Mouse (Mus musculus): ENCODE measurements at regions not wholly inside any gene's neighbourhood (a gene's known extent, or its start where the extent isn't known, plus 50 kb on each side); places are given as distances from the start of the nearest gene placed in this dataset.

DNA sequence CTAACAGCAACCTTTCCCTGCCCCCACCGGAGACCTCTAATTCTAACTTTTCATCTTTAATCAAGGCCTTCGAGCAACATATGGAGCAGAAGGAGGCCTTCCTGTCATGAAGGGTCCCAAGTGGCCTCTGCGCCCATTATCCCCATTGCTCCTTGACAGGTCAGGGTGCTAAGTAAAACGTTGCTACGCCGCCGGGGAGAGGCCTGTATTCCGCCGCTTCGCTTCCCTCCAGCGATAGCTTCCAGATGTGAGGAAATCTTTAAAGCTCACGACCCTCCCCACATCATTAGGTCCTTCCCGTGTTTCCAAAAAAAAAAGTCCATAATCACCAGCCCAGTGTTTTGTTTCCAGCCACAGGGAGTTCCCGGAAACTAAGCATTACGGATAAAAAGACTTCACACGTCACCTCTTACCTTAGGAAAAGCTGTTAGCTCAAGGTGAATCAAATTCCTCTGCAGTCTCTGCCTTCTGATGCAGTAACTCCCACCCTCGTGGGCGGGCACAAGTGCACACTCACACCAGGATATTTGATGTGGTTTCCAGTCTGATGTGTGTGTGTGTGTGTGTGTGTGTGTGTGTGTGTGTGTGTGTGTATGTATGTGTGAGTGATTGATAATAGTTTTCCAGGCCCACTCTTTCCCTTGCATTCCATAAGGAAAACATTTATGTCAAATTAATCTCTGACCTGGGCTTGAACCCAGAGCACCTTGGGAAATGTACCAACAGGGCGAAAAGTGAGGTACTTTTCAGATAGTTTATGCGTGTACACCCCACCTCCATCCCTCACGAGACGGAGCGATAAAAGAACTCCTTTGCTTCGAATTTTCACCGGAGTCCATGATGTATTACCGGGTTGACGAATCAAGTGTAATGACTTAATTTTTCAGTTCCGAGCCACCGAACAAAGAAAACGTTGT, 107.5 kb downstream of the Gm45692 start:
- DNase-seq: no peak

DNA sequence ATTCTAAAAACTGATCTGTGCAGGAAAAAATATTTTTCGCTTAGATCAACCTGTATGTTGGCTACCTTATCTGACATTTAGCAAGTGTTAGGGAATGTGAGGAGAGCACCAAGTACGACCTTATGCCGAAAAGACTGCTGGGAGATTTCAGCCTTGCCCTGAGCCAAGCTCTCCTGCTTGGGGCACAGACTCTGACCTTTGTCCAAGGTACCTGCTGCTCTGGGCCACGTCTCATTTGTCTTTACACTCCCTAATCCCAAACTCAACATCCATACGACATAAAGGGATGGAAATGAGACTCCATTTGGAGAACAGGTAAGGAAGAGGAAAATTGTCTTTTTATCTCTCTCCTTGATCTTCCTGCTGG, 108.2 kb downstream of the Gm45692 start:
- no peak for DNase-seq

DNA sequence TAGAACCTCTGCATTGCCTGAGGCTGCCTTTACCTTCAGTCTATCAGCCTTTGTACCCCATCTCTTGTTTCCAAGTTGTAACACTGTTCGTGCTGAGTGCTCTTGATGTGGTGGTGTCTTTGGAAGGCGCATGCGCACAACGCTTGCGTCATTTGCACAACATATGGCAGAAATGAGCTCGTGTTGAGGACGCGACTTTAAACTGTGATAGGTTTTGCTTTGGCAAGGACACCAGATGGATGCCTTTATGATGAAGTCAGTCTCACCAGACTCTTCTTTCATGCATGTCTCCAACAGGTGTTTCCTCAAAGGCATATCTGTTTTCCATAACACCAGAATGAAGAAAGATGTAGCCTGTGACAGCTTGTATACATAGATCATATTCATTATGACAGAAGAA, 110.2 kb downstream of the Gm45692 start:
- no peak for DNase-seq

DNA sequence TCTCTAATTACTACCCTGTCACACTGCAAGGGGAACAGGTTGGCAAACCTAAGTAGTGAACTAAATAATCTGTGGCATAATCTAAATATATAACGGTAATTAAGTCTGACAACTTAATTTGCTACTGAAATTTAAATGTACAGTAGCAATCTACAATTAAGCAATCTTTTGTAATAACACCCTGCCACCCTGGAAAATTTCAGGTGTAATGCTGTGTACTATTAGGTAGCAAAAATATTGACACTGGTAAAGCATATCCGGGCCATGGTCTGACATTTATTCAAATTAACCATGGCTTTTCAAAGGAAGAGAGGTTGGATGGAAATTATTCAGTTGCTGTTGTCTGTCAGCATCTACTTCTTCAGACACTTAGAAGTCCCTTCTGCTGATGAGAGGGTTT, 119.7 kb downstream of the Gm45692 start:
- DNase-seq: no peak

DNA sequence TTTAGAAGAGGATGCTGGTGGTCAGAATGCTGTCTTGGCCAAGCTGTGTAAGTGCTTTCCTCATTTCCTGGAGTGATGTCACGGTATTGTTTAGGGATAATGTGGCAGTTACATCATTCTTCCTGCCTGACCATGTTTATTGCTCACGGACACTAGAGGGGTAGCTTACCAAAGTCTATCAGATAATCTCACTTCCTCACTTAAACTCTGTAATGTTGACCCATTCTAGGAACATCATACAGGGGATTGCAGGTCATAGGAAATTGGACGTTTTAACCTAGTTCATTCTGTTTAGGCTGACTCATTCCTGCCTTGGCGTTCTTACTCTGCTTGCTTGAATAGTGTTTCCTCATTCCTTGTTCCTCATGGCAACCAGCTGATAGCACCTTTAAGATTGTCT, 120.3 kb downstream of the Gm45692 start:
- DNase-seq: no peak

DNA sequence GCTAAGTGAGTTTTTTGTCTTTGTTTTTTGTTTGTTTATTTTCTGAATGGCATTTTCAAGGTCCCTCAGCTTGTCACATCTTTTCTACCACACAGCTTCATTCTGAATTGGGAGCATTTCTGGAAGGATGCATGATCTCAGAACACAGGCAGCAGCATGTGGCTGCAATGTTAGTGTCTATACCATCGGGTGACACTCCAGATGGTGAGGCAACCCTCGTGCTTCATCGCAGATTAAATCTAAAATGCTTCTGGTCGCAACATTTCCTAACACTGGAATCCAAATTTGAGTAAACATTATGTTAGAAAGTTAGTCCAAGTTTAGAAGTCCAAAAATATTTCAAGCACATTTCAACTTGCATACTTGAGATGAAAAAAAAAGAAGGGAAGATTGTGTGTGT, 124.4 kb downstream of the Gm45692 start:
- DNase-seq: no peak

DNA sequence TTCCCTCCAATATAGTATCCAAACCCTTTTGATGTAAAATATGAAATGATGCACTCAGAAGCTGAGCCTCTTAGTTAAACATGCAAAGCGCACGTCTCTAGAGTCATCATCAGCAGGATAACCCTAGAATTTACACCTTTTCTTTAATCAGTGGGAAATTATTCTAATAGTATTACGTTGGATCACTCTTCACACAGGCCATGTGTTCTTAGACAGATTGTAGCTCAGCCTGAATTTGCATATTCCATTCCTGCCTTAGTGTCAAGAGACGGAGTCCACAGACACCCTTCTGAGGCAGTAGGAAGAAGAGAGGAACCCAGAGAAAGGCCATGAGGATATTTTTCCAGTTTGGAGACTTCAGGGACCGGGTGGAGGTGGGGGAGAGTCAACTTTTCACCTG, 125.0 kb downstream of the Gm45692 start:
- DNase-seq: no peak

DNA sequence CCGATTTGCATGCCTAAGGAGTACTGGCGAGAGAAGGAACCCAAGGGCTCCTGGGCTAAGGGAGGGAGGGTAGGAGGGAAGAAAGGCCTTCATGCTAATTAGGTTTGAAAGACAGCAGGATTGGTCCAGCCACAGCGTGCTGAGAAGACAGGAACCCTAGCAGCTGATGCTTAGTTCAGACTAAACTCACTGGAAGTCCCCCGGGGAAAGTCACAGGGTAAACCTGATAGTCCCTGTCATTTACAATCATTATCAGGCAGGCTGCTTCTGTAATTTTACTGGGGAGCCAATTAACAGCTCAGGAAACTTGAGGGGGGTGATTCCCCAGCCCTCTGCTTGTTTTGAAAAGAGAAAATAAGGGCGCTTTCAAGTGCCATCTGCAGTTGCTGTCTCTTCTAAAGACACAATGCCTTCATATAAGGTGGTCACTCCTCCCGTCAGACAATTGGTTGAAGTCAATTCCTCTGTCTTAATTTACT, 135.9 kb downstream of the Gm45692 start:
- DNase-seq: no peak

DNA sequence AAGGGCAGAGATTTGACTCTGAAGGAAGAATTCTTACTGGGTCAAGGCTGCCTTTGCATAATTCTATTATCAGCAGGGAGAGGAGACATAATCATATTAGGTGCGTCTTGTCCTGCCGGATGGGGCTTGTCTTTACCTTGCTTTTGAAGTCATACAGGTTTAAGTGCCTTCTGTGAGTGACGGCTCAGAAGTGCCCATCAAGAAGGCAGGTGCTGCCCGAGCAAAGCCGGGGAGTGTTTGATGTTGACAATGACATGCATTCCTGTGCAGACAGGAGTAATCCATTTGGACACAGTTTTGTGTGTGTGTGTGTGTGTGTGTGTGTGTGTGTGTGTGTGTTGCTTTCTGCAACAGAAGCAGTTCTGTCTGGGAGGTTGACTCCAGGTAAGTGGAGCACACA, 141.0 kb downstream of the Gm45692 start:
- DNase-seq: no peak

DNA sequence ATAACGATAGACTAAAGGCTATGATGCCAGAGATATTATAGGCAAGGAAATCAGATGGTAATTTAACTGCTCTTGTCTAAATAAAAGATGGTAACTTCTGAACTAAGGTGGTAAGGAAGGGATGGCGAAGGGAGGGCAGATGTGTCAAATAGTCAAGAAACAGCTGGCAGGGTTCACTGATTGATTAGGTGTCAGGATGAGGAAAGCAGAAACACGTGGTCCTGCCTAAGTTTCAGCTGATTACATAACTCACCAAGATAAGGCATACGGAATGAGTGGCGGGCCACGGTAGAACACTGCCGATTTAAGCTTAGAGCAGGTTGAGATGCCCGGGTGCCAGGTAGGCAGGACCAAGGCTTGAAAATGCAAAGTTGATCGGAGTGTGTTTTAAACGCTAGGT, 143.2 kb downstream of the Gm45692 start:
- DNase-seq: no peak

DNA sequence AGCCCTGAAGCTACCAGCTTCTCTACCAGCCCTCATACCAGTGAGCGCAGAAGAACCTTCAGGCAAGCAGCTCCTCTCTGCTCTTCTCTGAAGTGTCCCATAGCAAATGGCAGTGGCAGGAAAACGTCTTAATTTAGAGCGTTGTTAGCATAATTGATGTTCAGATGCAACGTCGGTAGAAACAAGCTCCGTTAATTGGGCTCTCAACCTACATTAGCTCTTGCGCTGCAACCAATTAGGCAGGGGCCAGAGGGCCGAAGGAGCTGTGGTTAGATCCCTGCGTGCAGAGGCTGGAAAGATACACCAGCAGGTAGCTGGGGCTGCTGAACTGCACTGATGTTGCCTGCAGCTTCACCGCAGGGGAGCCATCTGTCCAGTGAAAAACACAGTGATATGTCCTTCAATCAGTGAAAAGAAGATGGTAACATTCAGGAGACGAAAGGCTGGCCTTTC, 145.6 kb downstream of the Gm45692 start:
- DNase-seq: no peak

DNA sequence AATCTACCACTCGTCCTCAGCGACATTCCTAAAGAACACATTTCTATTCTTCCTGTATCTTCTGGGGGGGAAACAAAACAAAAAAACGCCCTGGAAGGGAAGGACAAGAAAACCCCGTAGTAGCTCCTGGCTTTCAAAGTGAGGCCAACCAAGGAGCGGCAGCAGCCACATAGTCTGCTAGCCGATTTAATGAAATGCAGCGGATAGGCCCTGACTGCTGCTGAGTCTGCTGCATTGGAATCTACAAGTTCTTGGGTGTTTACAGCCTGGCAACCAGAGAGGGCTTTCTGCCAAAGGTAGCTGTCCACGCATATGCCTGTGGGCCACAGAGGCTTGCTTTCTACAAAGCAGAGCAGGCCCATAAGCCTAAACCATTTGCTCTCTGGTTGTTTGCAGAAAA, 146.0 kb downstream of the Gm45692 start:
- DNase-seq: no peak

DNA sequence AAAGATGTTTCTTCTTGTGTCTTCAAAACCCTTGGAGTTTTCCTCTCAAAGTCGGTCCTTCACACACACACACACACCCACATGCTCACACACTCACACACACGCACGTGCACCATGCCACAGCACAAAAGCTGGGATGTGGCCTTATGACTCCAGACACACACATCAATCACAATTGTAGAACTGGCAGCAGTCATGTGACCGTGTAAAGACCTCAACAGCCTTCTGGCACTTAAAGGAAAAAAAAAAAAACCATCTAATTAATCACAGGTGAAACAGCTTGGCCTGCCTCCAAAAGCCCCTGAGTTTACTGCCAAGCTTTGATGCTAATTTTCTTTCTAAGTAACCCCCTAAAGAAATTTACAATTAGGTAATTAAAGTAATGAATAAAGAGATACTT, 147.1 kb downstream of the Gm45692 start:
- DNase-seq: no peak

DNA sequence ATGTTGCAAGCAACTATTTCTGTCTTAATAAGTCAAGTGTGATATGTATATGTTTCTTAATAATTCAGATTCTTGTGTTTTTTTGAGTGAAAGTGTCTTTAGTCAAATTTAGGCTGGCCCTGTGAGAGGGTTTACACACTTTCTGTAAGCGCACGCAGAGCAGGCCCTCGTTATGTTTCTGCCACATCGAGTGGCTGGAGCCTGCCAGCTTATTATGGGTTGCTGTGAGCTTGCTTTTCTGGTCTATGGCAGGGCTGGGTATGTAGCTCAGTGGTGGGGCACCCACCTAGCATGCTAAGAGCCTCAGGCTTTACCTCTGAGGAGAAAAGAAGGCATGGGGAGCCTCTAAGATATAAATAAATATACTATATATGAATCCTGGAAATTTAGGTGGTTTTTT, 148.2 kb downstream of the Gm45692 start:
- DNase-seq: no peak

DNA sequence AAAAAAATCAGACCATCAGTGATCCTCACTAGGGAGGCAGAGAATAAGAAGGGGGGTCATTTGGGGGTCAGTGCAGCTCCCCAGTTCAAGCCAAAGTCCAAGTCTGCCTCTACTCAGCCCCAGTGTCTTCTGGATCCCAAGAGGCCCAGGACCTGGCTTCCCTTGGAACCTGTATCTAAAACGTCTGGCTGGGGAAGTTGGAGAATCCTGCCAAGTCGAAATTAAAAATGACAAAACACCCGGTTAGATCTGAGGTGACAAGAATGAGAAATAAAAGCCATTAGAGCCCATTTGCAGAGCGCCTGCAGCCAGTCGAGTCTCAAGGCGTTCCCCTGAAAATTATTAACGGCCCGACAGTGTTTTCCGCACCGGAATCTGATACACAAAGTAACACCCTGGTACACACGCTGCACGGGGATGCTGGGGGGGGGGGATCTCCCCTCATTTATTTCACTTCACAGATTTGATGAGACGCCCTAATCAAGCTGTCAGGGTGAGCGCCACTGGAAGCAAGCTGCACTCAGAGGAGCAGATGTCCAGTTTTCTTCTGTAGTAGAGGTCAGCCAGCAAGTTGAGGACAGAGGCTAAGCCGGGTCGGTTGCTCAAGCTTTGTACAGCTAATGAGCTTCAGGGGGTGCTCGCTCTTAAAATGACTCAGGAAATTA, 149.5 kb downstream of the Gm45692 start:
- DNase-seq: no peak

DNA sequence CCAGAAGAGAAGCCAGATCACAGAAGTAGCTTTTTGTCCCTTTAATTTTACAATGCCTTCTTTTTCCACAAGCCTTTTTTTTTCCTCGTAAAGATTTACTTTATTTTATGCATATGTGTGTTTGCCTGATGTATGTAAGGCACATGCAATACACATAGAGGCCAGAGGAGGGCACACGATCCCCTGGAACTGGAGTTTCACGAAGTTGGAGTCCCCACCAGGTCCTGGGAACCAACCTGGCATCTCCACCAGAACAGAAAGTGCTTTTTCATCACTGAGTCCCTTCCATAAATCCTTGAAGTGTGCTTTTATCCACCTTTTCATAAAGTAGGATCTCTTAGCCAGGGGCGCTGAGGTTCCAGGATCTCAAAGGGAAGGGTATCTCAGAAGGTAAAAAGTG, 152.8 kb downstream of the Gm45692 start:
- DNase-seq: no peak

DNA sequence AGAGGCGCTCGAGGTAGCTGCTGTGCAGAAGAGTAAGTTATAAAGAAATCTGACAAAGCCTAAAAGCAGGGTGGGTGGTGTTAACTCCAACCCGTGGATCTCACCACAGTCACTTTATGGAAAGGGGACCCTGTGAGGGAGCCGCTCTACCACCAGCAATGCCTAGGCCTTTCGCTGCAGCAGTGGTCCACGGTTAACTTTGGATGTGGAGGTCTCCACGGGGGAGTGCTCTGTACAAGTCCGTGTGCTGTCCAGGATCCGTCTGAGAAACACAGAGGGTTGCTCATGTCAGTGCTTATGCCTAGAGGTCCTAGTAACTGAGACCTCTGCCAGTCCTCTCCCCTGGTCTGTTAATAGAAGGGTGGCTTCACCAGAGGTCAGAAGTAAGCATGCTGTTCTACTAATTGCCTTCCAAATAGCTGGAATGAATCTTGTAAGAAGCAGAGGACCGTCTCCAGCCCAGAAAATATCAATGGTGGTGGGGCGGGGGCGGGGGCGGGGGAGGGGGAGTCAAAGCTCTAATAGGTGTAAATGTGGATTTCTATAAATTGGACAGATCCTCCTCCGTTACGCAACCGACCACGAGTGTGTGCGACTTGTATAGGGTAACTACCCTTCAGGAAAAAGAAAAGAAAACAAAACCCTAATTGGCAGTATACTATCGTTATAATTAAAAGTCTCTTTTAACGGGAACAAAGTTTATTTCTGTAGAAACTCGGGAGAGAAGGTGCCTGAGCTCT, 153.5 kb downstream of the Gm45692 start:
- no peak for DNase-seq

DNA sequence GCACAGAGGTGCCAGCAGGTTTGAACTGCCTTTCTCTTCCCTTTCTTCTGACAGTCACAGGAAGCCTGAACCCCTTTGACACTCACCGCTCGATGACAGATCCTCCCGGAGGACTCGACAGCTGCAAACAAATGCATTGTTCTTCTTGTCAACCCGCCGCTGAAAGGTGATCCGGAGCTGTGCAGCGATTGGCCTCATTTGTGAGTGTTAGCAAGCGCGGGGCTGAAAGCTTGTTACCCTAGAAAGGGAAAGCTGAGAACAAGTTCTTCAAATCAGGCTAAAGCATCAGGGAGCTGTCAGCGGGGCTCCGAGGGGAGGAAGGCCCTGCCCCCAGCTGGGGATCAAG, 154.1 kb downstream of the Gm45692 start:
- DNase-seq: no peak

DNA sequence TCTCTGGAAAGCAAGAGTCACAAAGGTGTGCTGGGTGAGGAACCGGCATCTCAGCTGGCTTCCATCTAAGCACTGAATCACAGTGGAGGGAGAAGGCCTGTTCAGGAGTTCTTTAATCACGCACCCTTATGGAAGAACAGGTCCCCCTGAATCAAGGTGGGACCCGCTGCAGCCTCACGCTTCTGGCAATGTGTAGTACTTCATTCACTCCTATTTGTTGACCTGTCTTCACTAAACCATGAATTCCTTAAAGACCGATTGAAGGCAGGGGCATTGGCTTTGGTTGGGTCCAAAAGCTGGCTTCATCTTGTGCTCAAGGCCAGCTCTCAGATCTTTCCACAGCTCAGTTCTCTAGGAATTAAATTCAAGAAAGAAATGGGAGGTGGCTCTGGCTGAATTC, 154.5 kb downstream of the Gm45692 start:
- no peak for DNase-seq

DNA sequence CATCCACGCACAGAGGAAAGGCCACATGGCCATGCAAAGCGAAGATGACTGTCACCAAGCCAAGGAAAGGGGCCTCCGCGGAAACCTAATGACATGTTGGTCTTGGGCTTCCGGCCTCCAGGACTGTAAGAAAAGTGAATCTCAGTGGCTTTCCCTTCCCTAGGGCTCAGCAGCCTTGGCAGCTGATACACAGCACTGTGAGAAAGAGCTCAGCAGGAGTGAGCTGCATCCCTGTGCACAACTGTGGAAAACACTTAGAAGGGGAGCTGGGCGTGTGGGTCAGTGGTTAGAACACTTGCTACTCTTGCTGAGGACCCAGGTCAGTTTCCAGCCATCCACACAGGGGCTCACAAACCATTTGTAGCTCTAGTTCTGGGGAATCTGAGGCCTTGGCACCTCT, 155.1 kb downstream of the Gm45692 start:
- no peak for DNase-seq

DNA sequence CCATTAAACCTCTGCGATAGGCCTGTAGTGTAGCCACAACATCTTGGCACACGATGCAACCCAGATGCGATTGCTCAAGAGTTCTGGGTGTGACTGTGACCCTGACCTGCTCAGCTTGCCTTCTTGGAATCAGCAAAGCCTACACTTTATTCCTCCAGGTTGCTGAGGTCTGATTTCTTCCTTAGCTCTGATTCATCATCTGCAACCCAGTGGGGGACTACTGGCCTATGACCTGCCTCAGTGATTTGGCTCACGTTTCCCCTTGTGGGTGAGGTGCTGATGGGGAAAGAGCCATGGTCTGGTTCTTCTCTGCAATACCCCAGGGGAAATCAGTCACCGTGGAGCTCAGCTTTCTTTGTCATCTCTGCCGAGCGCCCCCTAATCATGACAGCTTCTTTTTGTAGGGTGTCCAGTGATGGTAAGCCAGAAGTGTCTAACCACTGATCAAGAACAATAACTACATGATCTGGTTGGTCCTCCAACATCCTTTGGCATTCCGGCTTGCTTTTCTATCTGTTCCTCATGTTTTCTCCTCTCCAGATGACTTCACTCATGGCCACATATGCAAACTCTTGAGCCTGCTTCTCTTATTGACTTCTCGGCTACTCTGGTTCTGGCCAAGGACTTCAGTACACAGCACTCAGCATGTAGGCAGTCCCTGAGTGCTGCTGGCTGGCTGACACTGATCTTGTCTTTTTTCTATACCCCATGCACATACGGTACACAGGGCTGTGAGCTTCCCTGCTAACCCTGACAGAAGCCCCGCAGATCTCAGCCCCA, 163.0 kb downstream of the Gm45692 start:
- DNase-seq: no peak

DNA sequence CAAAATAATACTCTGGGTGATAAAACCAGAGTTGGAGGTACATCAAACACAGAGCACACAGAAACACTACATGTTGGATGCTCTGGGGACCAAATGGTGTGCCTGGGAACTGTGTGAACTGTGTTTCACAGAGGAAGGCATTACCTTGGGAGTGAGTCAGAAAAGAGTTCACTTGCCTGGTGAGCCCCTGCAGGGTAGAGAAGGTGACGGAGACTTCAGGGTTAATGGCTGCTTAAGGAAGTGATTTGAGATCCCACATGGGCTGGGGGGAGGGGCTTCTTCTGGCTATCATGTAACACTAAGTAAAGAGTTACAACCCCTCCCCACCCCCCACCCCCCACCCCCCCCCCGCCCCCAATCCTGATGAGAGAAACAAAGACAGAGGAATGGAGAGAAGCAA, 164.6 kb downstream of the Gm45692 start:
- DNase-seq: no peak

DNA sequence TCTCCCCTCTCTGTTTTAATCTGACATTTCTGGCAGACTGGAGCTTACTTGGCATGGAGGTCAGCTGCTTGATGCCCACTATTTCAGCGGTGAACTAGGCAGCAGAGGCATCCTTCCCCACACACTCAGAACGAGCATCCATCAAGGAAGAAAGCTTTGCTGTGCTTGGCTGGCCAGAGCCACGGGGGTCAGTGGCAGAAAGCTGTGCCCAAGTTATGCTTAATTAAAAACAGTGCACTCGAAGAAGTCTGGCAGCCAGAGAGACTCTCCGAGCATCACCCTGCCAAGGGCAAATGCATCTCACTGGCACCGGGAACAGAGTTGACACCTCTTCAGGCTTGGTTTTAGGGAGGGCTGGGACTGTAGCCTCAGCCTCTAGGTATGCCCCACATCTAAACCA, 168.3 kb downstream of the Gm45692 start:
- no peak for DNase-seq
